Mouse (Mus musculus) forebrain, embryonic 16.5 days (tissue): Measurements from ENCODE around the gene Stoml1. TPM values are rescaled to one million over a fixed set of nuclear protein-coding genes. Genes with fewer than 3 reads are reported as not detected.
"Not testable (repeated sequence)": the region's sequence is repeated elsewhere in the genome, so short reads cannot be mapped to it uniquely, and the experiment has no call there.

Experiments
- ATAC-seq: fragments of 200-750 bp; cut with Nextera tagmentation; 2 replicates; pipeline ENCODE4 v1.8.0; 2017; ENCODE audit warnings: mild to moderate bottlenecking, moderate library complexity
- H3K27ac ChIP-seq: fragments of 300-500 bp; sonication (generic); 2 replicates; pipeline ENCODE4 v1.5.1; 2014; ENCODE audit warnings: low read length, control low read depth
- H3K27me3 ChIP-seq: fragments of 300-500 bp; sonication (generic); replicated peaks from 2 replicates; pipeline ENCODE4 v1.6.1; 2014; ENCODE audit warnings: low read length; ENCODE audit not compliant: control insufficient read depth, insufficient read depth
- H3K36me3 ChIP-seq: fragments of 300-500 bp; sonication (generic); 2 replicates; pipeline ENCODE4 v1.6.1; 2014; ENCODE audit not compliant: control insufficient read depth, insufficient read depth
- H3K4me1 ChIP-seq: fragments of 300-500 bp; sonication (generic); replicated peaks from 2 replicates; pipeline ENCODE4 v1.6.1; 2014; ENCODE audit warnings: low read length; ENCODE audit not compliant: control insufficient read depth, insufficient read depth
- H3K4me2 ChIP-seq: fragments of 300-500 bp; sonication (generic); 2 replicates; pipeline ENCODE4 v1.6.1; 2014; ENCODE audit warnings: mild to moderate bottlenecking, low read length, control low read depth
- H3K4me3 ChIP-seq: fragments of 300-500 bp; sonication (generic); replicated peaks from 2 replicates; pipeline ENCODE4 v1.5.1; 2014; ENCODE audit warnings: mild to moderate bottlenecking, low read length, control low read depth
- H3K9ac ChIP-seq: fragments of 300-500 bp; sonication (generic); replicated peaks from 2 replicates; pipeline ENCODE4 v1.6.1; 2014; ENCODE audit warnings: low read depth, low read length, control low read depth
- H3K9me3 ChIP-seq: fragments of 300-500 bp; sonication (generic); 2 replicates; pipeline ENCODE4 v1.6.1; 2016; ENCODE audit warnings: low read length; ENCODE audit not compliant: control insufficient read depth
- WGBS: fragments of 180-500 bp; shearing (Covaris S2); extraction: QIAGEN DNeasy Blood & Tissue Kit; methylation state at CpG from one replicate; pipeline ENCODE4 v1.1.7; 2014; 5-methylcytosine and 5-hydroxymethylcytosine counted together
- polyA plus RNA-seq: library from polyadenylated mRNA; unstranded; fragments of >200 nt; fragmentation: Nextera tagmentation; extraction: Ambion mirVana; gene quantifications from 2 replicates; pipeline ENCODE4 v1.2.1, GENCODE M21; 2015

Gene Stoml1
- polyA plus RNA-seq, 1 experiment from 2014 or later: 120 TPM

- H3K27me3 ChIP-seq: no peaks in the 10 kb centered on the region
- no peaks in the 10 kb centered on the region for H3K9me3 ChIP-seq
- no peak for ATAC-seq
- H3K4me3 ChIP-seq: no peak overlapping the region
- no peak overlapping the region for H3K9ac ChIP-seq
- no peak overlapping the region for H3K27ac ChIP-seq
- H3K4me2 ChIP-seq: no peak overlapping the region; the same call in 1 of the 2 replicates
- WGBS: 83% methylated on average over 8 of the region's 8 CpGs
- peaks cover 40% of the 10 kb centered on the region for H3K4me1 ChIP-seq
- H3K36me3 ChIP-seq: no peaks in the 10 kb centered on the region
These were observed 2.6 kb upstream of the Stoml1 start for GRCm38 (mm10) chr9:58250322-58250721.

- H3K27me3 ChIP-seq, H3K9ac ChIP-seq, H3K9me3 ChIP-seq, H3K36me3 ChIP-seq, ATAC-seq, H3K4me3 ChIP-seq, H3K4me2 ChIP-seq, H3K27ac ChIP-seq: not testable (repeated sequence)
- WGBS: 76% methylated on average over 1 of the region's 1 CpGs
- peaks cover 40% of the 10 kb centered on the region for H3K4me1 ChIP-seq
These were observed 2.2 kb upstream of the Stoml1 start for GRCm38 (mm10) chr9:58250730-58251129.

GRCm38 (mm10) chr9:58253805-58254122, 800 bp downstream of the Stoml1 start:
- H3K9me3 ChIP-seq, H3K27me3 ChIP-seq, ATAC-seq: not testable (repeated sequence)
- 70% methylated on average over 5 of the region's 5 CpGs for WGBS
- peak overlapping the region; percentile 41; the same call in 1 of the 2 replicates for H3K27ac ChIP-seq
- peaks cover 24% of the 10 kb centered on the region for H3K4me1 ChIP-seq
- peak overlapping the region; percentile 75 for H3K4me3 ChIP-seq
- peak overlapping the region; percentile 89 for H3K4me2 ChIP-seq
- peaks cover 15% of the 10 kb centered on the region; the same call in 1 of the 2 replicates for H3K36me3 ChIP-seq
- H3K9ac ChIP-seq: peak overlapping the region; percentile 85

GRCm38 (mm10) chr9:58255105-58255504, 2.1 kb downstream of the Stoml1 start:
- no peak overlapping the region for H3K9ac ChIP-seq
- peaks cover 13% of the 10 kb centered on the region for H3K4me1 ChIP-seq
- 68% methylated on average over 2 of the region's 2 CpGs for WGBS
- peaks cover 15% of the 10 kb centered on the region for H3K36me3 ChIP-seq
- no peak overlapping the region for H3K4me2 ChIP-seq
- ATAC-seq: no peak
- H3K27ac ChIP-seq: no peak overlapping the region
- no peaks in the 10 kb centered on the region for H3K27me3 ChIP-seq
- H3K9me3 ChIP-seq: no peaks in the 10 kb centered on the region
- H3K4me3 ChIP-seq: no peak overlapping the region

GRCm38 (mm10) chr9:58255704-58256685, 3.0 kb downstream of the Stoml1 start:
- Histone ChIP-seq H3K27ac (no peak overlapping the region), H3K27me3 (no peaks in the 10 kb centered on the region), H3K9ac (no peak overlapping the region), H3K9me3 (no peaks in the 10 kb centered on the region), H3K4me2 (no peak overlapping the region), H3K4me1 (peaks cover 13% of the 10 kb centered on the region), H3K4me3 (no peak overlapping the region), H3K36me3 (peaks cover 20% of the 10 kb centered on the region)
- no peak for ATAC-seq
- 89% methylated on average over 10 of the region's 10 CpGs for WGBS

GRCm38 (mm10) chr9:58262507-58262906, 9.5 kb downstream of the Stoml1 start:
- ATAC-seq: no peak
- no peaks in the 10 kb centered on the region for H3K9me3 ChIP-seq
- no peak overlapping the region for H3K27ac ChIP-seq
- H3K4me1 ChIP-seq: no peaks in the 10 kb centered on the region
- H3K27me3 ChIP-seq: no peaks in the 10 kb centered on the region
- 95% methylated on average over 5 of the region's 5 CpGs for WGBS
- H3K36me3 ChIP-seq: peaks cover 31% of the 10 kb centered on the region
- H3K4me2 ChIP-seq: no peak overlapping the region
- no peak overlapping the region for H3K4me3 ChIP-seq
- H3K9ac ChIP-seq: no peak overlapping the region

- H3K36me3 ChIP-seq: peaks cover 20% of the 10 kb centered on the region
- no peak overlapping the region for H3K4me3 ChIP-seq
- ATAC-seq: no peak
- no peaks in the 10 kb centered on the region for H3K27me3 ChIP-seq
- H3K9me3 ChIP-seq: no peaks in the 10 kb centered on the region
- no peaks in the 10 kb centered on the region for H3K4me1 ChIP-seq
- H3K9ac ChIP-seq: no peak overlapping the region
- no peak overlapping the region for H3K27ac ChIP-seq
- H3K4me2 ChIP-seq: no peak overlapping the region
- WGBS: 75% methylated on average over 3 of the region's 3 CpGs
These were observed 12.4 kb downstream of the Stoml1 start for GRCm38 (mm10) chr9:58265368-58265767.

- WGBS: 33% methylated on average over 4 of the region's 4 CpGs
- no peaks in the 10 kb centered on the region for H3K9me3 ChIP-seq
- no peak overlapping the region for H3K4me3 ChIP-seq
- H3K27me3 ChIP-seq: no peaks in the 10 kb centered on the region
- ATAC-seq: no peak
- no peaks in the 10 kb centered on the region for H3K4me1 ChIP-seq
- peaks cover 16% of the 10 kb centered on the region for H3K36me3 ChIP-seq
- H3K4me2 ChIP-seq: no peak overlapping the region
- no peak overlapping the region for H3K9ac ChIP-seq
- H3K27ac ChIP-seq: no peak overlapping the region
These were observed 13.6 kb downstream of the Stoml1 start for GRCm38 (mm10) chr9:58266571-58267011.

- no peak overlapping the region for H3K4me2 ChIP-seq
- no peak overlapping the region for H3K4me3 ChIP-seq
These were observed 14.1 kb downstream of the Stoml1 start for GRCm38 (mm10) chr9:58267046-58267445.

More at GRCm38 (mm10) chr9:58267046-58267445, 14.1 kb downstream of the Stoml1 start:
- H3K4me1 ChIP-seq: no peaks in the 10 kb centered on the region
- H3K9me3 ChIP-seq: no peaks in the 10 kb centered on the region
- H3K9ac ChIP-seq: no peak overlapping the region
- ATAC-seq: no peak
- H3K36me3 ChIP-seq: peaks cover 12% of the 10 kb centered on the region
- H3K27ac ChIP-seq: no peak overlapping the region
- H3K27me3 ChIP-seq: no peaks in the 10 kb centered on the region
- 69% methylated on average over 3 of the region's 3 CpGs for WGBS
